Mouse (Mus musculus) bone marrow, adult 2 months (tissue): Measurements from ENCODE around the gene Dcp1b.

Experiments used
- CTCF ChIP-seq: fragments of 200-500 bp; IDR thresholded peaks from 2 replicates; pipeline ENCODE4 v1.5.1; 2011; ENCODE audit warnings: low read length, control low read depth; ENCODE audit not compliant: control insufficient read depth, insufficient read depth
- POLR2A ChIP-seq: fragments of 200-500 bp; IDR thresholded peaks from 2 replicates; pipeline ENCODE4 v1.6.1; 2011; ENCODE audit warnings: low read depth, mild to moderate bottlenecking, control low read depth, low read length, borderline replicate concordance; ENCODE audit not compliant: control insufficient read depth

DNA sequence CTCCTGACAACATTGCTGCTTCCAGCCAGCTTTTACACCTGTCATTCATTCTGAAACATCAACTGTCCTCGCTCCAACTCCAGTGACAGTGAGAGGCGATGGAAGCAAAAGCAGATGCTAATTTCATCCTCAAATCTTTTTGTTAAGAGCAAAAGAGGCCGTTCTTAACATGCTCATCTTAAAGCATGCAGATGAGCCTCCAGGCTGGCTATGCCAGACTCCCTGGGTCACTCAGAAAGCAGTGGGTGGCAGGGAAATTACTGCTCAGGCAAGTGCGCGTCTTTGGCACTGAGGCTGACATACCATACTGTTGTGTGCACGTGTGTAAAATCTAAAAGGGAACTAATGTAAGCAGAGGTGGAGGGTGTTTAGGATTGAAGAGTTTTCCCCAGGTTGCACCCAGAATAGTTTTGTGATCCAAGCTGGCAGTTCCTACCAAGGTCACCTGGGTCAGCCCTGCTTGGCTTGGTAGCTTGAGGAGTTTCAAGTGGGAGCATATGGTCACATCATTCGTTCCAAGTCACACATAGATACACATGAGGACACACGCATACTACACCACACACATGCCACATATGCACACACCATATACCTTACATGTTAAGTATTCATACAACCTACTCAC, 42.8 kb upstream of the Dcp1b start:
- TF ChIP-seq CTCF (no peak), POLR2A (no peak)
